Mouse (Mus musculus) MN1 (cell line): ENCODE results near the gene Gm9780.
"Not testable (repeated sequence)": the region's sequence is repeated elsewhere in the genome, so short reads cannot be mapped to it uniquely, and the experiment has no call there.

Experiments
- DNase-seq: peaks from one replicate; pipeline ENCODE4 v3.0.0-alpha.2; 2016; ENCODE audit warnings: low spot score

Gene Gm9780

GRCm38 (mm10) chr14:26042611-26043010, at the start of gene Gm9780:
Gene Gm9780, minus strand, starts transcription at chr14:26042711.
- DNase-seq: not testable (repeated sequence)

DNA sequence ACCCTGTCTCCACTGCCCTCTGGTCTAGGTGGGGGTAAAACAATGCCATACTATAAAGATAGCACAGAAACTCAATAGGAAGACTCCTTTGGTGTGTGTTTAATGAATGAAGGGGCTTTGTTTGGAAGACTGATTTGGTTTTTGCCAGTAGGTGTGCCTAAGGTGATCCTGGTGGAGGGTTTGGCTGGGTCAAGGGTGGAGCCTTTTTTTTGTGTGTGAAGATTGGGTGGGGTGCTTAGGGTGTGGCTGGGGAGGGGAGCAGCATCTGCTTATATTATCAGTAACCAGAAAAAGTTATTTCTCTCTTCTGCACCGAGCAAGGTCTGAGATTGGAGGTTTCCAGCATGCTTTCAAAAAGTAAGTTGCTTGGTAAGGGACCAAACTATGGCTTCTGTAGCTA, 39.5 kb upstream of the Gm9780 start, which contains the start of gene Cphx3:
Gene Cphx3, plus strand, starts transcription at position 301 of the 400 bp plus-strand sequence.
- DNase-seq: not testable (repeated sequence)

DNA sequence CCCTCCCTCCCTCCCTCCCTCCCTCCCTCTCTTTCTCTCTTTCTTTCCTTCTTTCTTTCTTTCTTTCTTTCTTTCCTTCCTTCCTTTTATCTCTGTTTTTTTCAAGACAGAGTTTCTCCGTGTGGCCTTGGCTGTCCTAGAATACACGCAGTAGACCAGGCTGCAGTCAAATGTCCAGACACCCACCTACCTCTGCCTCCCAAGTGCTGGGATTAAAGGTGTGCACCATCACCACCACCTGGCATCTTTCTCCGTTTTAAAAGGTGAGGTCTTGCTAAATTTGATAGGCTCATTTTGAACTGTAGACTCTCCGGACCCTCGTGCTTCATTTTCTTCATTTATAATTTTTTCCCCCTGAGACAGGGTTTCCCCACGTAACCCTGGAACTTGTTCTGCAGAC, 38.7 kb upstream of the Gm9780 start, which contains the start of gene Cphx2:
Gene Cphx2, plus strand, starts transcription at position 301 of the 400 bp plus-strand sequence.
- DNase-seq: not testable (repeated sequence)

- not testable (repeated sequence) for DNase-seq
Observed at GRCm38 (mm10) chr14:26076620-26077390, 34.3 kb upstream of the Gm9780 start.

DNA sequence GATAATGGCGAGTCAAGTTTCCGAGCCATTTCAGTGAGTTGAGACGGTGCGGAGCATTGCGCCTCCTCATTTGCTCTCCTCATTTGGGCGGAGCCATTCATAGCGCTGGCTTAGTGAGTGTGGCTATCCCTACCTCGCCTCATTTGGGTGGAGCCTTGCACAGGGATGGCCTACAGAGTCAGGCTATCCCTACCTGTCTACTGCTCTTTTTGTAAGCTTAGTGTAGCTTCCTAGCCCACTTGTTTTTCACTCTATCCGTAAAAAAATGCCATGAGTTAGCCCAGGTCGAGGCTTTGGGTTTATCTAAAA, 24.8 kb upstream of the Gm9780 start, which contains the start of gene Tmem254c:
Gene Tmem254c, minus strand, starts transcription at position 31 of the 309 bp plus-strand sequence.
- DNase-seq: not testable (repeated sequence)

DNA sequence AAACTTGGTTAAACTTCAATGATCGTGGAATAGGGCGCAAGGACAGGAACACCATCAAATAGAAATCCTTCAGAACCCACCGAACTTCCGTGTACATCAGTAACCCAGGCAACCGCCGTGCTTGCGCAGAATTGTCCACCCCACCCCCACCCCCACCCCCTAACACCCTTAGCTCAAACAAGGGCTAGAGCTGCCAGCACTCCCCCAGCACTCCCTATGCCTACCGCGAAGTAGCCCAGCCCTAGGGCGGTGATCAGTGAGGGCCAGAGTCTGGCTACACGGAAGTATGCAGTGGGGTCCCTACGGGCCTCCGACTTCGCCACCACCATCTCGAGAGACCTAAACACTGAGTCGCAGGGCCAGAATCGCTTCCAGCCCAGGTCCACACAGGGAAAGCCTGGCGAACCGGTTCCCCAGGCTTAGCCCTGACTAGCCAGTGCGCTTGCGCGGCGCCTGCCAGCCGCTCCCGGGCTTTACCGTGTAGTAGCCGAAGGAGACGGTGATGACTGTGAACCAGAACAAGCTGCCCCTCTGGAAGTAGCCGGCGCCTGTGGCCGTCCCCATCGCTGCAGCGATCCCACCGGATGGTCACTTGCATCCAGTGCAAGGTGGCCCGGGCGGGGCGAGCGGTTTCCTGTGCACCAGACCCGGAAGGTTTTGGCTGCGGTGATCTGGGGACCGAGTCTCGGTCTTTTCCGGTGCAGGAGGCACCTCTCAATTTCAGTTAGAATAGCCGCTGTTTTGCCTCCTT, 24.2 kb upstream of the Gm9780 start:
- not testable (repeated sequence) for DNase-seq

DNA sequence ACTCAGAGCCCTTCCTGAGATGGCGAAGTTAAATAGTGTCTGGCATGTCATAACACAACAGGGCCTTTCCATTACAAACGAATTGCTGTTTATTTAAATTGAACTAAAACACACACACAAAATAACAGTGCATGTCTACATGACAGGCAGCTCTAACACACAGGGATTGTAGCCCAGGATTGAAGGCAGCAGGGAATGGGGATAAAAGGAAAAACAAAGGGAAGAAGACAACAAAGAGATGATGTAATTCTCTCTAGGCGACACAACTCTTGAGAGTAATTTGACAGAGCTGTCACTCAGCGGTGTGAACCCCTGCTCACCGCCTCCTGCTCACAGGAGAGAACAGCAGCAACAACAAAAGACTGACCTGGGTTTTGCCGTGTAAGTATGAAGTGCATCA, 16.9 kb upstream of the Gm9780 start:
- not testable (repeated sequence) for DNase-seq

GRCm38 (mm10) chr14:26058184-26058583, 15.7 kb upstream of the Gm9780 start:
- not testable (repeated sequence) for DNase-seq

GRCm38 (mm10) chr14:26048767-26049166, 6.3 kb upstream of the Gm9780 start:
- DNase-seq: not testable (repeated sequence)

DNA sequence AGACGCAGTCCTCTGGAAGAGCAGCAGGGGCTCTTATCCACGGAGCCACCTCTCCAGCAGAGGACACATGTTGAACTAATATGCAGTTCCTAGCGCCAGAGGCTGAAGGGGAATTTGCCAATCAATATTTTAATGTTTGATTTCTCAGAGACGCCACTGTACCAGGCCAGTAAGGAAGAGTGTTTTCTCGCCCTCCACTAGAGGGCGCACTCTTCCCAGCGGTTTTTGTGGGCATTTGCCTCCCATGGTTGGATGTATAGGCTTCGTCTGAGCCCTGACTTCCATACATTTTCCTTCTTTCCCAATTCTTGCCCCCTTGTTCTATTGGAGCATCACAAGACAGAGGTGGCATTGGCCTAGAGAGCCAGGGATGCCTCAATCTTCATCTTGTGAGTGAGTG, 4.5 kb upstream of the Gm9780 start:
- DNase-seq: not testable (repeated sequence)

DNA sequence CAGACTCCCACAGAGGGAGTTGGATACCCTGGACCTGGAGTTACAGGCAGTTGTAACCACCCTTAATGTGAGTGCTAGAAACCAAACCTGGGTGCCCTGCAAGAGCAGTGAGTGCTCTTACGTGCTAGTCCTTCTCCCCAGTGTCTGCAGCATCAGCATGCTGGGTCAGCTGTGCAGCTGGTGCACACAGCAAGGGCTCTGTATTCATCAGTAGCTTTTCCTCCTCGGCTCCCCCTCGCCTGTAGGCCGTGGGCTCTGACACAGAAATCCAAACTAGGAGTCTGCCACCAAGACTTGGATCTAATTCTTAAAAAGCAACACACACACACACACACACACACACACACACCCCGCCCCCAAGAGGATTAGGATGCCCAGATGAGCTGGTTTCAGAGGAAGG, 2.5 kb upstream of the Gm9780 start:
- DNase-seq: not testable (repeated sequence)

DNA sequence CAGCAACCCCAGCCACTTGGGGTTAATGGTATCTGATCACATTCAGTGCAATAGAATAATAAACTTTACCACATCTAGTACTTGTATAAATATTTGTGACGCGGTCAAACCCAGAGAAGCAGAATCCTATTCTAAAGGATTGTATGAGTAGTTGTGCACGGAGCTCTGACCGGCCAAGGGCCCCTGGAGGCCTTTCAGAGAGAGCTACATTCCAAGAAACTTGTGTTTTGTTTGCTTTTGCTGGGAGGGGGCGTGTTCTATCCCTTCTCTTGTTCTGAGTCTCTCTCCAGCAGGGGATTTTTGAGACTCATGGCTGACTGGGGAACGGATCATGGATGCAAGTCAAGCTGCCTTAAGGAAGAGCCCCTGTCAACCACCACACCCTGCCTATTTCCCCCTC, 7.1 kb downstream of the Gm9780 start:
- DNase-seq: not testable (repeated sequence)

GRCm38 (mm10) chr14:26034364-26034763, 8.1 kb downstream of the Gm9780 start:
- not testable (repeated sequence) for DNase-seq

GRCm38 (mm10) chr14:26025653-26026052, 16.9 kb downstream of the Gm9780 start:
- not testable (repeated sequence) for DNase-seq

GRCm38 (mm10) chr14:26022831-26023230, 19.7 kb downstream of the Gm9780 start:
- not testable (repeated sequence) for DNase-seq

DNA sequence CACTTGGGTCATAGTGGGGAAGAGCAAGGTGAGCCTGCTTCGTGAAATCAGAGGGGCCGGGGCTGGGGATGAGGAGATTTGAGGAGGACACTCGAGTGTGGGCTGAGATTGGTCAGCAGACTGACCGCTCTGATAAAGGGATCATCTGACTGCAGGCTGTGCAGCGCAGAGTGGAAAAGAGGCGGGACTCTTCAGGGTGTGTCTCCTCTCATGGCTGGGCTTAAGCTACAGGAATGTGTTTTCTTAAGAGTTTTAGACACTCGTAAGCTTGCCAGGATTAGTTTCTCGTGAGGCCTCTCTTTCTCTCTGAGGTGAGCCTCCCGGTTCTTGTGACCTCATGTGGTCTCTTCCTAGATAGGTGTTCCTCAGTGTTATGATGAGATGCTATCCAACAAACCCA, 21.0 kb downstream of the Gm9780 start:
- DNase-seq: not testable (repeated sequence)

- DNase-seq: not testable (repeated sequence)
Observed at GRCm38 (mm10) chr14:26016414-26016813, 26.1 kb downstream of the Gm9780 start.

GRCm38 (mm10) chr14:26007462-26007861, 35.0 kb downstream of the Gm9780 start:
- DNase-seq: not testable (repeated sequence)

DNA sequence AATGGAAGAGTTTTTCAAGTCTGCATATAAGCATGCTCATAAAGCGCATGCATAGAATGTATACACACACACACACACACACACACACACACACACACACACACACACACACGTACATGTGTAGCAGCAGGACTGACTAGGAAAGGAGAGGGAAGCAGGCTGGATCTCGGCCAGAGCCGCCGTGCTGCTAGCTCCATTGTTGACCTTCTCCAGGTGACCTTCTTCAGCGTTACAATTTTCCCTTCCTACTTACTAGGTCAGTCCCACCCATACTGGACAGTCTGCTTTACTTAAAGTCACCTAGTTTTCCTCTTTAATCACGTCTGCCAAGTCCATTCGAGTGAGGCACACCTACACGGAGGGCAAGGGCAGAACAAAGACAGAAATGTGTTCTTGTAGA, 60.6 kb downstream of the Gm9780 start:
- DNase-seq: not testable (repeated sequence)

- peak; percentile 5 for DNase-seq
Observed at GRCm38 (mm10) chr14:25979242-25979941, 63.1 kb downstream of the Gm9780 start.

DNA sequence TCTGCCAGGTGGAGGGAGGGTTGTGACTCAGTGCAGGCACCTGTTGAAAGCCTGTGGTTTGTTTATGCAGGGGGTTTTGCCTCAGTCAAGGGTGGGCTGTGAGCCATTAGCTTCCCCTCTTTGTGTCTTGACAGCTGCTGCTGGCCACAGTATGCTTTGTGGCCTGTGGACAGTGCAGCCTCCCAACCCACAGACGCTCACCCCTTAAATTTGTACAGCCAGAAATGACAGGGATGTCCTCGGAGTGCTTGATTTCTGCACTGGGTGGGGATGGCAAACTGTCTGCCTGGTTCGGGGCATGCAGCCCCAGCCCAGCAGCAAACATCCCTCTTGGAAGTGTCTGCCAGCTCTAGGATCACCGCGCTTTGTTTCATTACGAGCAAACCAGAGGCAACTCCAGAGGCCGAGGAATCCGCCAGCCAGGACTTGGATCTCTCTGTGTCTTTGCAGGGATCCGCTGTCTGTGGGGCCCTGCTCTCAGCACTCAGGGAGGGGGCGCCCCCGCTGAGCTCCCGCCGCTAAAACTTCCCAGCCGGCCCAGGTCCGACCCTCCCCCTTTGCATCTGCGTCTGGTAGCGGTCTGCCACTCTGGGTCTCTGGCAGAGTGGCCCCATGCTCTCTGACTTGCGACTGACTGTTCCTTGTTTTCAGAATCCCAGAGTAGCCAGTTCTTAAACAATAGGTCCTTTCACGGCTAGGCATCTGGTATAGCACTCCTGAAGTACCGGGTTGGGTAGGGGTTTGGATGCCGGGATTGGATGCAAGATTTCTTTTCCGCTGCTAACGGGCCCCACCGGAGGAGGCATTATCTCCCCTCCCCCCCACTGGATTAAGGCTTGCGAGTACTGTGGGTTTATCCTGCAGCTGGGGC, 63.9 kb downstream of the Gm9780 start, which contains the start of gene Duxbl1:
Gene Duxbl1, plus strand, starts transcription at position 207 of the 871 bp plus-strand sequence.
- DNase-seq: not testable (repeated sequence)
